Mouse (Mus musculus): ENCODE data around the gene Gsto2.

- peak; percentile 75 for TF ChIP-seq CTCF (IDR thresholded peaks at IDR 0.05; ENCODE audit: low read depth)
- TF ChIP-seq EP300 (IDR thresholded peaks at IDR 0.05; ENCODE audit: low read depth): no peak
Measured at GRCm38 (mm10) chr19:47820832-47821493, 44.4 kb upstream of the Gsto2 start.
